Mouse (Mus musculus): ENCODE results near the gene Myh9.

GRCm38 (mm10) chr15:77839529-77840286 lies 2.3 kb downstream of the Myh9 start:
- TF ChIP-seq CTCF (IDR thresholded peaks at IDR 0.05; ENCODE audit: low read depth), result no peak
- no peak for TF ChIP-seq EP300 (optimal IDR thresholded peaks at IDR 0.05)

Data from stomach, postnatal 0 days (tissue).